Mouse (Mus musculus) liver, postnatal 0 days (tissue): ENCODE results near the gene Hist1h2ah. TPM values are rescaled to one million over a fixed set of nuclear protein-coding genes. Genes with fewer than 3 reads are reported as not detected.

Experiments used
- ATAC-seq: fragments of 200-750 bp; cut with Nextera tagmentation; 2 replicates; pipeline ENCODE4 v1.8.0; 2017; ENCODE audit warnings: mild to moderate bottlenecking, moderate library complexity
- DNase-seq: peaks from one replicate; pipeline ENCODE4 v3.0.0-alpha.2; 2016
- H3K27ac ChIP-seq: fragments of 300-500 bp; sonication (generic); 2 replicates; pipeline ENCODE4 v1.5.1; 2014; ENCODE audit warnings: antibody characterized with exemption, moderate library complexity, mild to moderate bottlenecking, low read depth
- H3K27me3 ChIP-seq: fragments of 300-500 bp; sonication (generic); 2 replicates; pipeline ENCODE4 v1.6.1; 2014; ENCODE audit warnings: low read length, control low read depth, mixed read lengths; ENCODE audit not compliant: insufficient read depth
- H3K36me3 ChIP-seq: fragments of 300-500 bp; sonication (generic); replicated peaks from 2 replicates; pipeline ENCODE4 v1.6.1; 2014; ENCODE audit warnings: mild to moderate bottlenecking, control low read depth, low read length, moderate library complexity, mixed read lengths; ENCODE audit not compliant: insufficient read depth
- H3K4me1 ChIP-seq: fragments of 300-500 bp; sonication (generic); 2 replicates; pipeline ENCODE4 v1.6.1; 2014; ENCODE audit warnings: antibody characterized with exemption, mild to moderate bottlenecking, control low read depth; ENCODE audit not compliant: insufficient read depth
- H3K4me2 ChIP-seq: fragments of 300-500 bp; sonication (generic); 2 replicates; pipeline ENCODE4 v1.6.1; 2014; ENCODE audit warnings: low read depth, mild to moderate bottlenecking, low read length, moderate library complexity, mixed read lengths
- H3K4me3 ChIP-seq: fragments of 300-500 bp; sonication (generic); 2 replicates; pipeline ENCODE4 v1.5.1; 2014; ENCODE audit warnings: low read depth, low read length
- H3K9ac ChIP-seq: fragments of 300-500 bp; sonication (generic); replicated peaks from 2 replicates; pipeline ENCODE4 v1.6.1; 2014; ENCODE audit warnings: mild to moderate bottlenecking, moderate library complexity
- H3K9me3 ChIP-seq: fragments of 300-500 bp; sonication (generic); 2 replicates; pipeline ENCODE4 v1.6.1; 2016; ENCODE audit warnings: mild to moderate bottlenecking, control low read depth, low read length, mixed read lengths
- CTCF ChIP-seq: sonication (generic); IDR thresholded peaks from 2 replicates; pipeline ENCODE4 v1.5.1; 2016; ENCODE audit warnings: antibody characterized with exemption, low read depth
- EP300 ChIP-seq: IDR thresholded peaks from 2 replicates; pipeline ENCODE4 v1.6.1; 2016; ENCODE audit warnings: antibody characterized with exemption, low read depth, mild to moderate bottlenecking
- WGBS: fragments of 180-500 bp; shearing (Covaris S2); extraction: QIAGEN DNeasy Blood & Tissue Kit; methylation state at CpG from one replicate; pipeline ENCODE4 v1.1.7; 2014; ENCODE audit not compliant: insufficient replicate concordance; 5-methylcytosine and 5-hydroxymethylcytosine counted together
- polyA plus RNA-seq: library from polyadenylated mRNA; unstranded; fragments of >200 nt; fragmentation: Nextera tagmentation; extraction: Ambion mirVana; gene quantifications from 2 replicates; pipeline ENCODE4 v1.2.1, GENCODE M21; 2015

The Hist1h2ah gene
- polyA plus RNA-seq, 1 experiment from 2014 or later, result 9.9 TPM

DNA sequence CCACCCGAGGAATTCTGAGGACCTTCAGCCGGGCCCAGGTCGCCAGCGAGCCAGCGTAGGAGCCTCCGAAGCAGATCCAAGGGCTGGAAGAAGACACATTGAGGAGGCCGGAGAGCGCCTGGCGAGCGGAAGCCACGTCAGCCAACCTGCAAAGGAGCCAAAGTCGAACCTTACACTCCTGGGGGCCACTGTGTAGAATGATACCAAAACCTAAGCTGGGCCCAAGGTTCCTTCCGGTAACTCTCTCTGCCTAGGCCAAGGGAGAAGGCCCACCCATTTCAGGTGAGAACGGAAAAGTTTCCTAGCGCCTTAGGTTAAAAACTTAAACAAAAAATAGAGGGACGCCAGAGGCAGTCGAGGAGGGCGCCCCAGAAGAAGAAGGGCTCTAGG lies 28.3 kb downstream of the Hist1h2ah start:
- WGBS, result 12% methylated on average over 18 of the region's 18 CpGs
- Histone ChIP-seq H3K9ac (peak overlapping the region; percentile 35; the same call in 1 of the 2 replicates), H3K27me3 (peaks cover 65% of the 10 kb centered on the region), H3K27ac (no peak overlapping the region), H3K36me3 (no peaks in the 10 kb centered on the region), H3K9me3 (no peaks in the 10 kb centered on the region), H3K4me3 (peak overlapping the region; percentile 59), H3K4me2 (peak overlapping the region; percentile 91), H3K4me1 (peaks cover 19% of the 10 kb centered on the region)
- ATAC-seq, result no peak
- no peak for TF ChIP-seq EP300
- TF ChIP-seq CTCF, result no peak
- DNase-seq, result no peak

DNA sequence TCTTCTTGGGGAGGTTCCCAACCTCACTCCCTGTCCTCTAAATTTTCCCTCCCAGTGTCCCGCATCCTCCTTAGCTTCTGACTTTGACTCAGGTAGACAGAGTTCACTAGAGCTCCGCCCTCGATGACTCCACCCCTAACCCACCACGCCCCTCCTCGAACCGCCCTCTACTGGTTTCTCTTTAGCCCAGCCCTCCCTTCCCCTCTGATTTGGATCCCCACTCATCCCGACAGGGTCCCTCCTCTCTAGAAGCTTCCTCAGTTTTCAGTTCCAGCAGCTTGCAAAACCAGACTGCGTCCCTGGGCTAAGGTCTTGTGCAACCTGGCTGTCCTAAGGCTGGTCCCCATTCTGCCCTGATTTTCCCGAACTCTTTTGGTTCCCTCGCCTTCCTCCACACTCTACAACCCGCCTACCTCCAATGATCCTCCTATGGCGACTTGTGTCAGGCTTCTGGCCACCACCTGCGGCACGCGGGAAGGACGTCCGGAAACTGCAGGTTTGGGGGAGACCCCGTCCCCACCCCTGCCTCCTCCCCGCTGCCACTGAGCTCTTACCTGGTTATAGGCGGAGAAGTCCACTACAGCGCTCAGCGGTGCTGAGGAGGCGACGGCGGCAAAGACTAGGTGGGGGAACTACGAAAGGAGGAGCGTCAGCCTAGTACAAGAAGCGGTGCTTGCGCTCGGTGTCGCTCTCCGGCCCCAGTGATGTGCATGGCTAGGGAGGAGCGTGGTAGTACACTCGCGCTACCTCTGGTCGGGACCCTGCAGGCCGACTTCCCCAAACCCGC lies 28.8 kb downstream of the Hist1h2ah start:
- no peak for TF ChIP-seq EP300
- TF ChIP-seq CTCF, result no peak; the same call in 1 of the 2 replicates
- Histone ChIP-seq H3K4me2 (peak overlapping the region; percentile 91), H3K9ac (peak overlapping the region; percentile 35), H3K27me3 (peaks cover 61% of the 10 kb centered on the region), H3K4me1 (peaks cover 19% of the 10 kb centered on the region), H3K27ac (no peak overlapping the region), H3K36me3 (no peaks in the 10 kb centered on the region), H3K4me3 (peak overlapping the region; percentile 59), H3K9me3 (no peaks in the 10 kb centered on the region)
- peak; percentile 78 for DNase-seq
- WGBS, result under 1% methylated on average over 38 of the region's 38 CpGs
- peak; percentile 83 for ATAC-seq

DNA sequence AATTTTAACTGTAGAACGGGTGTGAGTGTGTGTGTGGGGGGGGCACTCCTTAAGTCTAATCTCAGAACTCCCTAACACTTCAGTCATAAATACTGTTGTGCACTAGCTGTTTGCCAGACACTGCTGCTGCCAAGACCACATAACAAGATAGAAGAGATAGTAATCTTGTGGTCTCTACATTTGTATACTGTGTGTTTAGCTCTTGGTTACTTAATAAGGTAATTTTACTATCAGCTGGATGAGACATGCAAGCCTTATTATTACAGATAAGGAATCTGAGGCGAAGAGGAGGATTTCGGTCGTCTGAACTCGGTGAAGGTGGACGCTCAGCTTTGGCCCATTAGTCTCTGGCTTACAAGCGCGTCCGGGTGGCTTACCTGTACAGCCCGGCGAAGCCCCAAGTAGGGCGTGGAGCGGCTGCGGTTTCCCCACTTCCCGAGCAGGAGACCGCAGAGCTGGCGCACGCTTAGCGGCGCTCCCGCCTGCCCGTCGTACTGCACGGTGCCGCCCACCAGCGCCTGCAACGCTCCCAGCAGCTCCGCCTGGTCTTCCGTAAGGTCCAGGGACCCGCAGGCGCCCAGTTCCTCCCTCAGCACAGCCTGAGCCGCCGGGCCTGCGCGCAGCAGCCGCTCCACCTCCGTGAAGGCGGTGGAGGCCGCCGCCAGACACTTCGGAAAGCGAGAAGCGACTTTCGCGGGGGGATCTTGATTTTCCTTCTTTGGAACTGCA lies 29.6 kb downstream of the Hist1h2ah start:
- no peak overlapping the region for H3K27ac ChIP-seq
- no peak for TF ChIP-seq EP300
- no peak for TF ChIP-seq CTCF
- DNase-seq, result peak; percentile 59

GRCm38 (mm10) chr13:22001823-22002222 lies 33.5 kb downstream of the Hist1h2ah start:
- ATAC-seq (peak; percentile 12; the same call in 1 of the 2 replicates), DNase-seq (no peak)
- peak overlapping the region; percentile 27; the same call in 1 of the 2 replicates for H3K4me2 ChIP-seq

More for the DNA sequence above, 29.6 kb downstream of the Hist1h2ah start:
- H3K36me3 ChIP-seq, result no peaks in the 10 kb centered on the region
- H3K9ac ChIP-seq, result peak overlapping the region; percentile 35
- peak overlapping the region; percentile 91 for H3K4me2 ChIP-seq
- H3K9me3 ChIP-seq, result no peaks in the 10 kb centered on the region
- H3K27me3 ChIP-seq, result peaks cover 64% of the 10 kb centered on the region
- H3K4me1 ChIP-seq, result peaks cover 22% of the 10 kb centered on the region
- 0% methylated on average over 45 of the region's 45 CpGs for whole genome bisulfite sequencing
- H3K4me3 ChIP-seq, result peak overlapping the region; percentile 59
- ATAC-seq, result peak; percentile 75

GRCm38 (mm10) chr13:22001346-22001745 lies 34.0 kb downstream of the Hist1h2ah start:
- 20% methylated on average over 2 of the region's 2 CpGs for WGBS
- DNase-seq, result no peak

More at GRCm38 (mm10) chr13:22001823-22002222, 33.5 kb downstream of the Hist1h2ah start:
- no peak overlapping the region for H3K9ac ChIP-seq
- H3K36me3 ChIP-seq, result no peaks in the 10 kb centered on the region
- H3K27me3 ChIP-seq, result peaks cover 66% of the 10 kb centered on the region
- H3K9me3 ChIP-seq, result no peaks in the 10 kb centered on the region
- TF ChIP-seq CTCF (no peak), EP300 (no peak)
- no peak overlapping the region for H3K27ac ChIP-seq
- no peak overlapping the region for H3K4me3 ChIP-seq
- H3K4me1 ChIP-seq, result peaks cover 20% of the 10 kb centered on the region
- WGBS, result 10% methylated on average over 5 of the region's 5 CpGs

DNA sequence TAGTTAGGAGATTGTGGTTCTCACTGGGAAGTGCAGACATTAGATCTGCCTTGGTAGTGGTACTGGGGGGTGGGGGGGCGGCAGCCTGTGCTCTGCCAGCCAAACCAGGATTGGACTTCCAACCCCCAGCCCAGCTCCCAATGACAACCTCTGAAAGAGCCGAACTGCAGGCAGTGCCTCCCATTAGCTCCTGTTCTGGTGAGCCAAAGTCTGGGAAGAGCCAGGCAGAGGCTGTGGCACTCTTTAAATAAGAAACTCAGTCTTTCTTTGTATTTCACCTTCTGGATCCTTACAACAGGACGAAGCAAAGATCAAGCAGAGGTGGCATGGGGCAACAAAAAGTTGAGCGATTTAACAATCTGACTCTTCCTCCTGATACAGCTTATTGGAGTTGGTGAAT lies 36.2 kb downstream of the Hist1h2ah start:
- TF ChIP-seq CTCF (no peak), EP300 (no peak)
- Histone ChIP-seq H3K9ac (no peak overlapping the region), H3K4me3 (no peak overlapping the region), H3K27ac (no peak overlapping the region), H3K36me3 (no peaks in the 10 kb centered on the region), H3K9me3 (no peaks in the 10 kb centered on the region), H3K4me1 (peaks cover 20% of the 10 kb centered on the region), H3K4me2 (no peak overlapping the region), H3K27me3 (peaks cover 66% of the 10 kb centered on the region)
- ATAC-seq (no peak), DNase-seq (no peak)
- 58% methylated on average over 4 of the region's 4 CpGs for WGBS

More at GRCm38 (mm10) chr13:22001346-22001745, 34.0 kb downstream of the Hist1h2ah start:
- TF ChIP-seq CTCF, result no peak
- no peak for TF ChIP-seq EP300
- Histone ChIP-seq H3K4me2 (peak overlapping the region; percentile 27; the same call in 1 of the 2 replicates), H3K27ac (no peak overlapping the region), H3K27me3 (peaks cover 66% of the 10 kb centered on the region), H3K36me3 (no peaks in the 10 kb centered on the region), H3K4me3 (no peak overlapping the region), H3K9me3 (no peaks in the 10 kb centered on the region), H3K9ac (no peak overlapping the region), H3K4me1 (peaks cover 18% of the 10 kb centered on the region)
- ATAC-seq, result no peak
